Mouse (Mus musculus) spleen, adult 2 months (tissue): Measurements from ENCODE around the gene Eif1b. TPM values are rescaled to one million over a fixed set of nuclear protein-coding genes. Genes with fewer than 3 reads are reported as not detected.

Experiments
- DNase-seq, 2 experiments: peaks; one replicate each; pipeline versions ENCODE4 v3.0.0 to v3.0.0-alpha.2; 2012 to 2021; ENCODE audit warnings: low spot score in 2 of 2, low read depth in 1 of 2
- H3K27ac ChIP-seq: fragments of 200-500 bp; 2 replicates; pipeline ENCODE4 v1.5.1; 2012; ENCODE audit warnings: low read length, inconsistent platforms; ENCODE audit not compliant: insufficient read depth
- H3K27me3 ChIP-seq: fragments of 200-500 bp; 2 replicates; pipeline ENCODE4 v1.6.1; 2012; ENCODE audit warnings: mild to moderate bottlenecking, moderate library complexity, low read length, inconsistent platforms; ENCODE audit not compliant: control insufficient read depth, insufficient read depth
- H3K36me3 ChIP-seq: fragments of 200-500 bp; 2 replicates; pipeline ENCODE4 v1.6.1; 2012; ENCODE audit warnings: mild to moderate bottlenecking, low read length, inconsistent platforms; ENCODE audit not compliant: control insufficient read depth, insufficient read depth
- H3K4me1 ChIP-seq: fragments of 200-500 bp; 2 replicates; pipeline ENCODE4 v1.6.1; 2011; ENCODE audit warnings: inconsistent platforms; ENCODE audit not compliant: control insufficient read depth, insufficient read depth, insufficient read length
- H3K4me3 ChIP-seq: fragments of 200-500 bp; 2 replicates; pipeline ENCODE4 v1.5.1; 2011; ENCODE audit warnings: mild to moderate bottlenecking, inconsistent platforms; ENCODE audit not compliant: insufficient read depth, insufficient read length; ENCODE audit errors: extremely low read depth
- CTCF ChIP-seq: fragments of 200-500 bp; IDR thresholded peaks from 2 replicates; pipeline ENCODE4 v1.5.1; 2011; ENCODE audit warnings: mild to moderate bottlenecking, inconsistent platforms; ENCODE audit not compliant: insufficient read depth, insufficient read length, insufficient replicate concordance; ENCODE audit errors: extremely low read depth
- POLR2A ChIP-seq: fragments of 200-500 bp; IDR thresholded peaks from 2 replicates; pipeline ENCODE4 v1.6.1; 2011; ENCODE audit warnings: low read depth, low read length, inconsistent platforms
- WGBS: fragments of 180-500 bp; shearing (Covaris S2); methylation state at CpG from one replicate; pipeline ENCODE4 v1.1.7; 2018; 5-methylcytosine and 5-hydroxymethylcytosine counted together
- polyA plus RNA-seq: library from polyadenylated mRNA; depleted of rRNA; stranded (reverse); fragments of >200 nt; gene quantifications from 2 replicates; pipeline ENCODE4 v1.2.3, GENCODE M21; 2012

Gene Eif1b
- polyA plus RNA-seq, 1 experiment: 33.3 TPM

- no peak for TF ChIP-seq POLR2A
- TF ChIP-seq CTCF: no peak
- WGBS: 60% methylated on average over 4 of the region's 4 CpGs
- H3K27me3 ChIP-seq: no peaks in the 10 kb centered on the region
- H3K4me1 ChIP-seq: peaks cover 5% of the 10 kb centered on the region; the same call in 1 of the 2 replicates
- H3K36me3 ChIP-seq: no peaks in the 10 kb centered on the region
- no peak overlapping the region for H3K27ac ChIP-seq
- no peak overlapping the region for H3K4me3 ChIP-seq
- no peak for DNase-seq
Observed at GRCm38 (mm10) chr9:120482382-120482781, 9.7 kb upstream of the Eif1b start.

GRCm38 (mm10) chr9:120483101-120483500 is 8.9 kb upstream of the Eif1b start:
- 93% methylated on average over 8 of the region's 8 CpGs for WGBS
- Histone ChIP-seq H3K36me3 (no peaks in the 10 kb centered on the region), H3K4me3 (no peak overlapping the region), H3K4me1 (peaks cover under 1% of the 10 kb centered on the region; the same call in 1 of the 2 replicates), H3K27ac (no peak overlapping the region), H3K27me3 (no peaks in the 10 kb centered on the region)
- TF ChIP-seq CTCF (no peak), POLR2A (no peak)
- DNase-seq: no peak

- H3K27me3 ChIP-seq: no peaks in the 10 kb centered on the region
- H3K4me3 ChIP-seq: no peak overlapping the region
- TF ChIP-seq CTCF (no peak), POLR2A (no peak)
- no peak for DNase-seq
- 87% methylated on average over 8 of the region's 8 CpGs for WGBS
- no peaks in the 10 kb centered on the region for H3K36me3 ChIP-seq
- H3K27ac ChIP-seq: no peak overlapping the region
- no peaks in the 10 kb centered on the region; the same call in 1 of the 2 replicates for H3K4me1 ChIP-seq
Observed at GRCm38 (mm10) chr9:120487076-120487475, 5.0 kb upstream of the Eif1b start.

- Histone ChIP-seq H3K36me3 (peaks cover 13% of the 10 kb centered on the region), H3K4me1 (no peaks in the 10 kb centered on the region; the same call in 1 of the 2 replicates), H3K4me3 (no peak overlapping the region), H3K27me3 (no peaks in the 10 kb centered on the region), H3K27ac (no peak overlapping the region)
- 80% methylated on average over 3 of the region's 3 CpGs for WGBS
- DNase-seq: no peak
- TF ChIP-seq POLR2A (no peak), CTCF (no peak)
Observed at GRCm38 (mm10) chr9:120491509-120491908, 523 bp upstream of the Eif1b start.

GRCm38 (mm10) chr9:120492400-120493351 is 644 bp downstream of the Eif1b start:
- TF ChIP-seq CTCF (no peak), POLR2A (peak; percentile 25)
- peak overlapping the region; percentile 76 for H3K27ac ChIP-seq
- under 1% methylated on average over 83 of the region's 97 CpGs for WGBS
- DNase-seq: peak in 1 of 2 experiments; percentile 76
- H3K4me3 ChIP-seq: peak overlapping the region; percentile 76
- H3K27me3 ChIP-seq: no peaks in the 10 kb centered on the region
- H3K36me3 ChIP-seq: peaks cover 13% of the 10 kb centered on the region
- no peaks in the 10 kb centered on the region; the same call in 1 of the 2 replicates for H3K4me1 ChIP-seq

- no peak overlapping the region for H3K4me3 ChIP-seq
- TF ChIP-seq CTCF (no peak), POLR2A (no peak)
- H3K27me3 ChIP-seq: no peaks in the 10 kb centered on the region
- DNase-seq: no peak
- no peaks in the 10 kb centered on the region; the same call in 1 of the 2 replicates for H3K4me1 ChIP-seq
- WGBS: 85% methylated on average over 12 of the region's 12 CpGs
- H3K27ac ChIP-seq: no peak overlapping the region
- H3K36me3 ChIP-seq: peaks cover 13% of the 10 kb centered on the region
Observed at GRCm38 (mm10) chr9:120493781-120494180, 1.7 kb downstream of the Eif1b start.

GRCm38 (mm10) chr9:120496691-120497090 is 4.7 kb downstream of the Eif1b start:
- H3K27me3 ChIP-seq: no peaks in the 10 kb centered on the region
- no peaks in the 10 kb centered on the region; the same call in 1 of the 2 replicates for H3K4me1 ChIP-seq
- peaks cover 13% of the 10 kb centered on the region for H3K36me3 ChIP-seq
- H3K27ac ChIP-seq: no peak overlapping the region
- DNase-seq: peak in 1 of 2 experiments; percentile 50
- TF ChIP-seq CTCF (peak; percentile 72; the same call in 1 of the 2 replicates), POLR2A (no peak)
- H3K4me3 ChIP-seq: no peak overlapping the region
- WGBS: 11% methylated on average over 3 of the region's 3 CpGs
